Mouse (Mus musculus): Measurements from ENCODE around the gene Gdf7.

GRCm38 (mm10) chr12:8336601-8337285 is 35.0 kb upstream of the Gdf7 start:
- no peak for TF ChIP-seq CTCF (conservative IDR thresholded peaks at IDR 0.05; ENCODE audit: insufficient read depth, insufficient read length, low read depth, low read length)
- no peak for TF ChIP-seq POLR2A (IDR thresholded peaks at IDR 0.05; ENCODE audit: low read depth, low read length)

Data from kidney, adult 2 months (tissue).